Mouse (Mus musculus) neural tube, embryonic 11.5 days (tissue): ENCODE data around the gene Eif5. TPM values are rescaled to one million over a fixed set of nuclear protein-coding genes. Genes with fewer than 3 reads are reported as not detected.

ENCODE experiments used
- ATAC-seq: fragments of 200-750 bp; cut with Nextera tagmentation; 2 replicates; pipeline ENCODE4 v1.8.0; 2017; ENCODE audit warnings: moderate number of reproducible peaks, mild to moderate bottlenecking, moderate TSS enrichment, moderate library complexity; ENCODE audit not compliant: insufficient read depth, low FRiP score, low TSS enrichment
- DNase-seq: peaks from one replicate; pipeline ENCODE4 v3.0.0-alpha.2; 2015; ENCODE audit warnings: low spot score
- H3K27ac ChIP-seq: fragments of 300-500 bp; sonication (generic); 2 replicates; pipeline ENCODE4 v1.5.1; 2014; ENCODE audit warnings: low read depth, mild to moderate bottlenecking, low read length
- H3K27me3 ChIP-seq: fragments of 300-500 bp; sonication (generic); 2 replicates; pipeline ENCODE4 v1.6.1; 2014; ENCODE audit warnings: mild to moderate bottlenecking, low read length, mixed read lengths; ENCODE audit not compliant: control insufficient read depth, insufficient read depth
- H3K36me3 ChIP-seq: fragments of 300-500 bp; sonication (generic); 2 replicates; pipeline ENCODE4 v1.6.1; 2014; ENCODE audit warnings: mild to moderate bottlenecking, low read length, moderate library complexity, mixed read lengths; ENCODE audit not compliant: control insufficient read depth, insufficient read depth
- H3K4me1 ChIP-seq: fragments of 300-500 bp; sonication (generic); 2 replicates; pipeline ENCODE4 v1.6.1; 2014; ENCODE audit warnings: low read length, mixed read lengths; ENCODE audit not compliant: control insufficient read depth, insufficient read depth
- H3K4me2 ChIP-seq: fragments of 300-500 bp; sonication (generic); 2 replicates; pipeline ENCODE4 v1.6.1; 2014; ENCODE audit warnings: low read depth, mild to moderate bottlenecking, moderate library complexity
- H3K4me3 ChIP-seq: fragments of 300-500 bp; sonication (generic); 2 replicates; pipeline ENCODE4 v1.5.1; 2014; ENCODE audit warnings: low read depth, low read length
- H3K9ac ChIP-seq: fragments of 300-500 bp; sonication (generic); 2 replicates; pipeline ENCODE4 v1.6.1; 2014; ENCODE audit warnings: mild to moderate bottlenecking, low read length
- H3K9me3 ChIP-seq: fragments of 300-500 bp; sonication (generic); 2 replicates; pipeline ENCODE4 v1.6.1; 2016; ENCODE audit warnings: low read length; ENCODE audit not compliant: control insufficient read depth
- WGBS: fragments of 180-500 bp; shearing (Covaris S2); extraction: QIAGEN DNeasy Blood & Tissue Kit; methylation state at CpG from one replicate; pipeline ENCODE4 v1.1.7; 2014; 5-methylcytosine and 5-hydroxymethylcytosine counted together
- polyA plus RNA-seq: library from polyadenylated mRNA; unstranded; fragments of >200 nt; fragmentation: Nextera tagmentation; extraction: Ambion mirVana; gene quantifications from 2 replicates; pipeline ENCODE4 v1.2.1, GENCODE M21; 2014

Eif5 gene
- polyA plus RNA-seq, 1 experiment from 2014 or later: 645 TPM

GRCm38 (mm10) chr12:111517901-111518300 is 19.9 kb upstream of the Eif5 start:
- no peaks in the 10 kb centered on the region for H3K36me3 ChIP-seq
- ATAC-seq (no peak), DNase-seq (no peak)
- no peak overlapping the region for H3K9ac ChIP-seq
- H3K27ac ChIP-seq: no peak overlapping the region
- no peak overlapping the region for H3K4me3 ChIP-seq
- H3K4me2 ChIP-seq: no peak overlapping the region
- WGBS: 75% methylated on average over 4 of the region's 4 CpGs
- H3K27me3 ChIP-seq: no peaks in the 10 kb centered on the region
- H3K9me3 ChIP-seq: no peaks in the 10 kb centered on the region
- H3K4me1 ChIP-seq: 0 out of 2 replicates have a peak, but pooled peaks cover 4% of the 10 kb centered on the region

GRCm38 (mm10) chr12:111518391-111518790 is 19.4 kb upstream of the Eif5 start:
- Histone ChIP-seq H3K27ac (no peak overlapping the region), H3K9ac (no peak overlapping the region), H3K9me3 (no peaks in the 10 kb centered on the region), H3K36me3 (no peaks in the 10 kb centered on the region), H3K4me3 (no peak overlapping the region), H3K27me3 (no peaks in the 10 kb centered on the region), H3K4me2 (no peak overlapping the region), H3K4me1 (0 out of 2 replicates have a peak, but pooled peaks cover 4% of the 10 kb centered on the region)
- DNase-seq: no peak
- 92% methylated on average over 9 of the region's 9 CpGs for WGBS
- ATAC-seq: no peak

- Histone ChIP-seq H3K4me1 (no peaks in the 10 kb centered on the region), H3K9ac (no peak overlapping the region), H3K4me3 (no peak overlapping the region), H3K27me3 (no peaks in the 10 kb centered on the region), H3K27ac (no peak overlapping the region), H3K4me2 (no peak overlapping the region), H3K9me3 (no peaks in the 10 kb centered on the region), H3K36me3 (no peaks in the 10 kb centered on the region)
- ATAC-seq (no peak), DNase-seq (no peak)
- WGBS: 55% methylated on average over 5 of the region's 5 CpGs
These were observed 18.0 kb upstream of the Eif5 start for GRCm38 (mm10) chr12:111519821-111520220.

- H3K4me2 ChIP-seq: no peak overlapping the region
- no peak overlapping the region for H3K4me3 ChIP-seq
- H3K9me3 ChIP-seq: no peaks in the 10 kb centered on the region
- H3K9ac ChIP-seq: no peak overlapping the region
- DNase-seq: no peak
- ATAC-seq: no peak
- no peak overlapping the region for H3K27ac ChIP-seq
- no peaks in the 10 kb centered on the region for H3K27me3 ChIP-seq
- no peaks in the 10 kb centered on the region for H3K36me3 ChIP-seq
- H3K4me1 ChIP-seq: no peaks in the 10 kb centered on the region
- WGBS: 95% methylated on average over 2 of the region's 2 CpGs
These were observed 16.8 kb upstream of the Eif5 start for GRCm38 (mm10) chr12:111520994-111521393.

- Histone ChIP-seq H3K36me3 (no peaks in the 10 kb centered on the region), H3K4me1 (no peaks in the 10 kb centered on the region), H3K27me3 (no peaks in the 10 kb centered on the region), H3K4me2 (no peak overlapping the region), H3K9me3 (no peaks in the 10 kb centered on the region), H3K4me3 (no peak overlapping the region), H3K27ac (no peak overlapping the region), H3K9ac (no peak overlapping the region)
- ATAC-seq (no peak), DNase-seq (no peak)
- WGBS: 70% methylated on average over 1 of the region's 1 CpGs
These were observed 13.3 kb upstream of the Eif5 start for GRCm38 (mm10) chr12:111524469-111524868.

DNA sequence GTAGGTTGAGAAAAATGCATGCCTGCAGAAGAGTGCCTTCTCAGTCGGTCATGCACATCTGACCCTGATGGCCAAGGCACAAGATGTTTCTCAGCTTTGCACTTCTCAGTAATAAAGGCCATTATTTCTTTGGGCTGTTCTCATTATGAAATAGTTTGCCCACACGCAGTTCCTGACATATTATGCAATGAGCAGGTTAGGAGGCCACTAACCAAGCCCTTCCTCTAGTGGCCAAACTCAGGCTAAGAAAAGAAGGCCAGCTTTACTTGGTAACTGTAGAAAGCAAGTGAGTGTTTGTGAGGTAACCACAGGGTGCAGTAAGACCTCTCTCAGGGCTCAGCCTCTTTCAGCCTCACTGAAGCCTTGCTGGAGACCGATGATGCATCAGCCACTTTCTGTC is 12.9 kb upstream of the Eif5 start:
- H3K36me3 ChIP-seq: no peaks in the 10 kb centered on the region
- no peak overlapping the region for H3K4me3 ChIP-seq
- no peak overlapping the region for H3K4me2 ChIP-seq
- DNase-seq (no peak), ATAC-seq (no peak)
- 89% methylated on average over 3 of the region's 3 CpGs for WGBS
- H3K4me1 ChIP-seq: no peaks in the 10 kb centered on the region
- H3K27me3 ChIP-seq: no peaks in the 10 kb centered on the region
- H3K9me3 ChIP-seq: no peaks in the 10 kb centered on the region
- H3K9ac ChIP-seq: no peak overlapping the region
- H3K27ac ChIP-seq: no peak overlapping the region

DNA sequence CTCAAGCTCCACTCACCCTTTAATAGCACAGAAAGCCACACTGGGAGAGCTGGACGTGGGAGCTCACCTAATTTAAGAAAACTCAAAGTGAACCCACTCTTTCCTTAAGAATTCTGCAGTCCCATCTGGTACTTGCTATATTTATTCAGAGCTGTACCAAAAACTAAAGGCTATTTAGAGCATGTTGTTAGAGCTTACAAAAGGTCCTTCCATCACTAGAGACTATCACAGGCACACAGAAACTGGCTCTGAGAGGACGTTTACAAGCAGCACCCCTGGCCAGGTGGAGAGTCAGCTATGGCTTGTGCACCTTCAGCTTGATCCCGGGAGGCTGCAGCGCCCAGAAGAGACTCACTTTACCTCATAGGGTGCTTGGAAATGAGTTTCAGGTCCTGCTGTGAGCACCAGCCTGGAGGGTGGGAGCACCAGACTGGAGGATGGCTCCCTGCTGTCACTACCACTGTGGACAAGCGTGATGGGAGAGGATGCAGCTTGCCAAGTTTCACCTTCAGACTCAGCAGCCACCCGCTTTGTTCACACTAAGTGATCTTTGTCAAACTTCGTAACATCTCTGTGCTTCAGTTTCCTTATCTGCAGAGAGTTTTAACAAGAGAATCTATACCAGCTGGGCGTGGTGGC is 10.1 kb upstream of the Eif5 start:
- Histone ChIP-seq H3K27me3 (no peaks in the 10 kb centered on the region), H3K4me1 (no peaks in the 10 kb centered on the region), H3K9ac (no peak overlapping the region), H3K4me3 (no peak overlapping the region), H3K9me3 (no peaks in the 10 kb centered on the region), H3K36me3 (no peaks in the 10 kb centered on the region), H3K27ac (no peak overlapping the region), H3K4me2 (no peak overlapping the region)
- 68% methylated on average over 8 of the region's 8 CpGs for WGBS
- no peak for DNase-seq
- ATAC-seq: no peak

DNA sequence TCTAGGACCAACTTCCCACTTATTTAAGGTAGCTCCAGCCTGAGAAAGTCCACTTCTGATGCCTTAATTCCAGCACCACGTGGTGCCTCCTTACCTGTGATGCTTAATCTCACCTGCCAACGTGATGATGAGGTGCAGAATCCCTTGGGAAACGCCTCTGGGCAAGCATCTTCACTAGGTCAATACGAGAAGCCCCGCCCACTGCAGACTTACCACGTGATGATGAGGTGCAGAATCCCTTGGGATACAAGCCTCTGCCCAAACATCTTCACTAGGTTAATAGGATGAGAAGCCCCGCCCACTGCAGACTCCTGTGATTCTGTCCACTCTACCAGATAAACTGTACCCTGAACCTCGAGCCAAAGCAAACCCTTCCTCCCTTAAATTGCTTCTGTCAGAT is 8.6 kb upstream of the Eif5 start:
- DNase-seq: no peak
- Histone ChIP-seq H3K36me3 (no peaks in the 10 kb centered on the region), H3K27ac (no peak overlapping the region), H3K4me3 (no peak overlapping the region), H3K27me3 (no peaks in the 10 kb centered on the region), H3K4me2 (no peak overlapping the region), H3K9ac (no peak overlapping the region), H3K9me3 (no peaks in the 10 kb centered on the region), H3K4me1 (no peaks in the 10 kb centered on the region)
- no peak for ATAC-seq
- WGBS: 23% methylated on average over 8 of the region's 8 CpGs

GRCm38 (mm10) chr12:111533096-111533794 is 4.6 kb upstream of the Eif5 start:
- DNase-seq (no peak), ATAC-seq (no peak)
- WGBS: 61% methylated on average over 11 of the region's 11 CpGs

More at GRCm38 (mm10) chr12:111533096-111533794, 4.6 kb upstream of the Eif5 start:
- no peak overlapping the region for H3K4me2 ChIP-seq
- no peak overlapping the region for H3K4me3 ChIP-seq
- H3K36me3 ChIP-seq: no peaks in the 10 kb centered on the region
- no peaks in the 10 kb centered on the region for H3K27me3 ChIP-seq
- peaks cover 9% of the 10 kb centered on the region; the same call in 1 of the 2 replicates for H3K4me1 ChIP-seq
- no peak overlapping the region for H3K27ac ChIP-seq
- H3K9ac ChIP-seq: no peak overlapping the region
- H3K9me3 ChIP-seq: no peaks in the 10 kb centered on the region
